Mouse (Mus musculus): ENCODE data around the gene Ehd4.

The Ehd4 gene

DNA sequence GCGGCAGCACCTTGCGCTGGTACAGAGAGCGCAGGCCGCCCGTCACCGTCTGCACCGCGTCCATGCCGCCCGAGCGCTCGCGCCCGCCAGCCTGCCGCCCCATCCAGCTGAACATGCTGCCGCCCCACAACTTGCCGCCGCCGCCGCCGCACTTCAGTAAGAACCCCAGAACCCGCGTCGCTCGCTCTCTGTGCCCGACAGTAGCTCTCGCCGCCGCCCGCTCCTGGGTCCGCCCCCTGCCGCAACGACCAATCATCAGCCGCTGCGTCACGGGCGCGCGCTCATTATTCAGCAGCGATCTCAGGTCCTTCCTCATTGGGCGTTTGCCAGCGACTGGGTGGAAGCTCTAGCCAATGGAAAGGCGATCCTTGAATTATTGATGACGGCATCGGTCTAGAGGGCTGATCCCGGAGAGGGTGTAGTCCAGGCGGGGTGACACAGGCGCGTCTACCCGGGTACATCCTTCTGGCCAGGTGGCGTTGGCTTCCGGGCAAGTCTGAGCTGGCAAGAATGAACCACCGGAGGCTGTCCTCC, at the start of gene Ehd4:
TSS of gene Ehd4 (minus strand) at position 246 of the 534 bp plus-strand sequence.
- peak; percentile 98 for DNase-seq (ENCODE audit: low spot score)

DNA sequence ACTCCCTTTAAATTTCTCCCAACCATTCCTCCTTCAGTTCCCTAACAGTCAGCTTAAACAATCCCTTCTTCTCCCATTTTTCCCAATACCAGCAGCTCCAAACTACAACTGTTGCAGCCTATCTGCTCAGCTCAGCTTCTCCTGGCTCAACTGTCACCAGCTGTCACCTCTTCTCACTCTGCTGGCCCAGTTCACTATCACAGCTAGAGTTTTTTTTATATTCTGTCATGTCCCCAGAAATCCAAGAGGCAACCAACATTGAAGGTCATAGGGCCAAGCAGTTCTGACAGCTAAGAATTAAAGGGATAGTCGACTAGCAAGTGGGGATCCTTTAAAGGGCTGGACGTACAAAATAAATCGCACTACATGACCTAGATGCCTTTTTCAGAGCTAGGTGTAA, 49.3 kb upstream of the Ehd4 start:
- no peak for DNase-seq (ENCODE audit: low spot score)

DNA sequence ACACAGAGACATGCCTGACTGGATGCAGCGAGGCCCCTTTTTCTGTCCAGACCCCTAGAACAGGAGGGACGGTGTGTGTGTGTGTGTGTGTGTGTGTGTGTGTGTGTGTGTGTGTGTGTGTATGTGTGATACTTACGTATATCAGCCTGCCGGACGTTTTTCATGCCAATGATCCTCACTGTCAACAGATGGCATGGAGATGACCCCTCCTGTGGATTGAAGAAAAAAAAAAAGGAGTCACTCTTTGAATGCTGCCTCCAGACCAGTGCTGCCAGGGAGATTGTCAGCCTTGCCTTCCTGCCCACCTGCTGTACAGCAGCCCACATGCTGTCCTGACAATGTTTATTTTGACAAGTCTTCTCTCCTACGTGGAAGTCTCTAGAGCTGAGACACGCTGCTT, 45.7 kb upstream of the Ehd4 start:
- no peak for DNase-seq (ENCODE audit: low spot score)

DNA sequence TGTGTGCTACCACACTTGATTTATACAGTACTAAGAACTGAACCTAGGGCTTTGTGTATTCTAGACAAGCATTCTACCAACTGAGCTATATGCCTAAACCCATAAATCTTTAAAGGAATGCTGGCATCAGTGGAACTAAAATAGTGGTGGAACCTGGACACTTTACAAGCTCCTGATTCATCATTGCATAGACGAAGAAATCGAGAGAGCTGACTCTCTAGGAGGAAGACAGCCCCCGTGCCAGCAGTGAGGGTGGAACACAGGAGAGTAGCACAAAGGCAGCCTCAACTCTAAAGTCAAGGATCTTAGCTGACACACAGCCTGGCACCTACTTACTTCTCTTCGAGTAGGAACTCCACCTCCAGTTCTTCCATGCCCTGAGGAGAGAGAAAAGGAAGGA, 33.8 kb upstream of the Ehd4 start:
- no peak for DNase-seq (ENCODE audit: low spot score)

DNA sequence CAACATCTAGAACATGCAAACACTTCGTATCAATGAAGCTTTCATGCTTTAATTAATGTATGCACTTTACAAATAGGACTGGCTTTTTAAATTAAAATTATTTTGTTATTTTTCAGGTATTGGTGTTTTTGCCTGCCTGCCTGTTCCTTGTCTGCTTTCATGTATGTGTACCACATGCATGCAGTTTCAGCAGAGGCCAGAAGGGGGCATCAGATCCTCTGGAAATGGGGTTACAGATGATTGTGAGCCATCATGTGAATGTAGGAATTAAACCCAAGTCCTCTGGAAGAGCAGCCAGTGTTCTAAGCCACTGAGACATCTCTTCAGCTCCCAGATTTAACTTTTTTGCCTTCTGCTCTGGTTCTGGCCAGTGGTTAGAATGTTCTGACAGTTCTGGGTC, 33.2 kb upstream of the Ehd4 start:
- no peak for DNase-seq (ENCODE audit: low spot score)

DNA sequence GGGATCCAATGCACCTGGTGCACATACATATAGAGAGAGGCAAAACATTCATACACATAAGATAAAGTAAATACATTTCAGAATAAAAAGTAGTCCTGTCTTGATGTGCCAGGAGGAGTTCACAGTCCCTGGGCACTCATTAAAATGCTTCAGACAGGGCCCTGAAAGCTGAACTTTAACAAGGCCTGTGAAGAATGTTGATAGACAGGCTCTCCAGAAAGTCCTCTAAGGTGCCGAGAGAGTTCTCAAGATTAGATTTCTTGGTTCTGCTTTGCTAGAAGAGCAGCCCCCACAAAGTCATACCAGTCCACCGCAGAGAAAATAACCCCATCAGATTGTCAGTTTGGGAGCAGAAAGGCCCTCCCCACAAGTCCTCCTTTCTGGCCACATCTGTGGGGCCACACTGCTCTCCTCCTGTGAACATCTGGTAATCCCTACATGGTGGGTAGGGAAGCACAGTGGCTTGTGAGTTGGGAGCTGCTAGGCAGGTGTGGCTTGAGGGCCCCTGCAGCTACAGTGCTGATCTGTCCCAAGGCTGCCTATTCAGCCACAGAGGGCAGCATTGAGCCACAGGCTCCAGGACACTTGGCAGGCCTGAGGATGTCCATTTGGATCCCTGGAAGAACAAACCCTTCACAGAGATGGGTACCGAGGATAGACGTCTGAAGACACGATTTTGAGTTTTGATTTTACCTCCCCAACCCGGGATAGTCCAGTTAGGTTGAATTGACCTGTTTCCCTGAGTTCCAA, 31.3 kb upstream of the Ehd4 start:
- DNase-seq (ENCODE audit: low spot score), result no peak

DNA sequence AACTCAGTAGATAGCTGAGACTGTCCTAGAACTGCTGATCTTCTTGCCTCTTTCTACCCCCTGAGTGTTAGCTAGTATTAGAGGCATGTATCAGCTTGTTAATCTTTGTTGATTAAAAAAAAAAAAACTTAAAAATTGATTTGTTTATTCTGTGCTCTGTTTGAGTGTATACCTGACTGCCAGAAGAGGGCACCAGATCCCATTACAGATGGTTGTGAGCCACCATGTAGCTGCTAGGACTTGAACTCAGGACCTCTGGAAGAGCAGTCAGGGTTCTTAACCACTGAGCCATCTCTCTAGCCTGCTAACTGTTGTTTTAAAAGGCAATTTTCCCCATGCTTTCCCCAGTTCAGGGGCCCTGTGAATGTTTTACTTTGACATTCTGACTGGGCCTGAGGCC, 24.5 kb upstream of the Ehd4 start:
- DNase-seq (ENCODE audit: low spot score), result no peak

DNA sequence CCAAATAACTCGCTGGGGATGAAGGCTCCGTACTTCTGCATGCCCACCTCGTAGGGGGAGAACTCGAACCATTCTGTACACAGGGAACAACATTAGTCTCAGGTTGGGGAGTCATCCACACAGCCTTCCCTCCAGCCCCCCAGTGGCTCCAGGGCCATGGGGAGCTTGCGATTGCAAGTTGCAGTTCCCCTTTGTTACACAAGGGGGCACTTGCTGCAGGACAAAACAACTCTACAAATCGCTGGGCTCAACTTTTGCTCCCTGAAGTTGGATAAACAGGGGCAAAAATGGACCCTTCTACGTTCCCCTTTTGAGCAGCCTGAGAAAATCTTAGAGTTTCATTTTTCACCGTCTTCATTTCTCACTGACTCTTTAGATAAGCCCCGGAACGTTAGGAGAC, 19.3 kb upstream of the Ehd4 start:
- peak; percentile 21 for DNase-seq (ENCODE audit: low spot score)

DNA sequence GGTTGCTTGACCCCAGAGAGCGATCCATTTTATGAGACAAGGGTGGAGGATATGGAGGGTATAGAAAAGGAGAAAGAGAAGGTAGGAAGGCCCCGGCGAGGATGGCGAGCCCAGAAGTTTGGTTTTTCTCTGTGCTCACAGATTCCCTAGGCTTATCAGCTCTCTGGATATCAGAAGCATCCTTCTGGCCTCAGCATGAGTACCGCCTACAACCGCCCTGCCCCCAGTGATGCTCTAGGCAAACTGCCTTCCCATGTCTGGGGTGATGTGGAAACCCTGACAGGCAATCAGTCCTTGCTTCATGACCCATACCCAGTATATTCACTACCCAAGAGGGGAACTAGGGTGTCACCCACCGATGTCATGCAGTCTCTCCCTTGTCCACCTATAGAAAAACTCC, 17.0 kb upstream of the Ehd4 start:
- DNase-seq (ENCODE audit: low spot score), result no peak

DNA sequence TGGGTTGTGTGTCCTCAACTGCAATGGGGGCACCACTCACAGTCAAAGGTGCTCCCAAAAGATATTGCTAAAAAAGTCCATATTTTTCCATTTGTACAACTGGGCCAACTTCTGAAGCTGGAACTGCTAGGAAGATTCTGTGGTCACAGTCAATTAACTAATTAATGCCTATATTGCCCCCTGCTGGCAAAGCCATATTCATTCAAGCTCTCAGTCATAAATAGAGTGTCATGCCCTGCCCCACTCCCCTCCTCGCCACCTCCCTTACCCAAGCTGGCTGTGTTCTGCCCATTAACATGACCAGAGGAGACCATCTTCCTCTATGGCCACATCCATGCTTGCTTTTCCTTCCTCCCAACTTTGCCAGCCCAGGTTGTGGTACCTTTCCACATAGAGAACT, 16.3 kb upstream of the Ehd4 start:
- peak; percentile 21 for DNase-seq (ENCODE audit: low spot score)

DNA sequence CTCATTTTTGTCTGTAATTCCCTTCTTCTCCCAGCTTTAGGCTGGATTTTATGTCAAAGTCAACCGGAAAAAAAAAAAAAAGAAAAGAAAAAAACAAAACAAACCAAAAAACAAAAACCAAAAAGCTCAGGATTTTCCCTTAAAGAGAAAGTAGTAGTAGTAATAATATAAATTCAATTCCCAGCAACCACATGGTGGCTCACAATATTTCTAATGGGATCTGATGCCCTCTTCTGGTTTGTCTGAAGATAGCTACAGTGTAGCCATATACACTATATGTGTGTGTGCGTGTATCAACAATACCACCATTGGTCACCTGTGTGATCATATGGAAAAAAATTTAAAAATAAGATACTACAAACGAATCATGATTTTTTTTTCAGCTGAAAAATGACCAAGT, 15.0 kb upstream of the Ehd4 start:
- no peak for DNase-seq (ENCODE audit: low spot score)

DNA sequence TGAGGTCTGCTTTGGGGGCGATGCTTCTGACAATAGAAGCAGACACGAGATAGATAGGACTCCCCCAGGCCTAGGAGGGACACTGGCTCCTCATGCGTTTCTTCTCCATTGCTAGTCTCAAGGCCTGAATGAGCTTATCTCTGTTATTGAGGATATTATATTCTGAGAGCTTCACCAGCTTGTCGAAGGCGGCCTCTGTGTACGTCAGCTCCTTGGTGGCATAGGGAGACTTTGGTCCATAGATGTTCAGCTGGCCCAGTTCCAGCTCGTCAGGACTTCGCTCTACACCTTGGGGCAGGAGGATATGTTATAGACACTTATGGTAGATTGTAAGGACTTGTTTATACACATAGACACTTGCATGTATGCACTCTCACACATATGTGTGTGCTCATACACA, 13.4 kb upstream of the Ehd4 start:
- no peak for DNase-seq (ENCODE audit: low spot score)

DNA sequence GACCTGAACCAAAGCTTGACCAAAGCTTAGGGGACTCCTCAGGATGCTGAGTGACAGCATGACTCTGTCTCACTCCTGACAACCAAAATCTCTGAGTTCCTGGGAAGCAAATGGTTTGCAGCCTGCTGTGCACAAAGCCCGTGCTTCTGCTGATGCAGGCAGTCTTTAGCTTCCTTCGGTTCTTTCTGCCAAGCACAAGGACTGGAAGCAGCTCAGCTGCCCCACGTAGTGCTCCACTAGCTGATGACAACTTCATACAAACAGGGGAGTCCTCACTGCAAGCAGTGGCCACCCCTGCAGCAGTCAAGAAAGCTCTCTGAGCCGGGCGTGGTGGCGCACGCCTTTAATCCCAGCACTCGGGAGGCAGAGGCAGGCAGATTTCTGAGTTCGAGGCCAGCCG, 11.1 kb upstream of the Ehd4 start:
- DNase-seq (ENCODE audit: low spot score), result no peak

DNA sequence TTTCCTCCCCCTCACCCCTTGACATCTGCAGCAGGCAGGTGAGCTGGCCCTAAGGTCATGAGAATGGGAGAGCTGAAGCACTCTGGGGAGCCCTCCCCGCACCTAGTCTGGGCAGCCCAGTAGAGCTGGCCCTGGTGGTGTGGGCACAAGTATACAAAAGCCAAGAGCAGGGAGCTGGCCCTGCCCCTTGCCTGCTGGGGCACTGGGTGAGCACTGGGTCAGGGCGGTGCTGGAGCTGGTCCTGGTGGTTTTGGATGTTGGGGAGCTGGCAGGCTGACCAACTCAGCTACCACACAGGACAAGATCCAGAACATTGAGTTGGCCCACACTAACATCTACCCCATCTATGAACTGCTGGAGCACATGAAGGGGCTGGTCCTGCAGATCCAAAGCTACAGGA, 5.0 kb upstream of the Ehd4 start:
- no peak for DNase-seq (ENCODE audit: low spot score)

DNA sequence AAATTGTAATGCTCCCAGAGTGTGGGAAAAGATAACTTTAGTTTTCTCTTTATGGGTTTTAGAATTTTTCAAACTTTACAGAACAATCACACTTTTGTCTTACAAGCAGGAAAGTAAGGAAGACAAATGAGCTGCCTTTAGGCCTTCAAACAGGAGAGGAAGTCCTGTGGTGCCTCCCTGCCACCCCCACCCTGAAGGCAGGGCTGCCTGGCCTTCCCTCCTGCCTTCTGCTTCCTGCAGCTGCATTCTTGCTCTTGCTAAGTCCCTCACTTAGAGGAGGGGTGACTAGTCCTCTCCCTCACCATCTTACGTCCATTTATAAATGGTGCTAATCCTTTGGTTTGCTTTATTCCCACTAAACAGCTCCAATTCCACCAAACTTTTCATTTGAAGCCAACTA, 4.4 kb upstream of the Ehd4 start:
- DNase-seq (ENCODE audit: low spot score), result no peak

DNA sequence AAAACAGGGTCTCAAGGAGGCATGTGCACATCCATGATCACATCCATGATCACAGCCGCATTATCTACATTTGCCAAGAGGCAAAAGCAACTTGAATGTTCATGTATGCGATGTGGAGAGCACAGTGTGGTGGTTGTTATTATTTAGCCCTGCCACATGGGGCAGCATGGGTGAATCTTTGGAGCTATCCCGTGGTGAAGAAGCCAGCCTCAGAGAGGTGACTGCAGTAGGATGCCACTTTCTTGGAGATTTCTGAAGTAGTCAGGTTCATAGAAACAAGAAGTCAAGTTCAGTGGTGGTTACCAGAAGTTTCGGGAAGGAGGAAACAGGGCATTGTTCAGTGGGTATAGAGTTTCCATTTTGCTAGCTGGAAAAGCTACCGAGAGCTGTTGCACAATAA, 3.6 kb upstream of the Ehd4 start:
- DNase-seq (ENCODE audit: low spot score), result no peak

DNA sequence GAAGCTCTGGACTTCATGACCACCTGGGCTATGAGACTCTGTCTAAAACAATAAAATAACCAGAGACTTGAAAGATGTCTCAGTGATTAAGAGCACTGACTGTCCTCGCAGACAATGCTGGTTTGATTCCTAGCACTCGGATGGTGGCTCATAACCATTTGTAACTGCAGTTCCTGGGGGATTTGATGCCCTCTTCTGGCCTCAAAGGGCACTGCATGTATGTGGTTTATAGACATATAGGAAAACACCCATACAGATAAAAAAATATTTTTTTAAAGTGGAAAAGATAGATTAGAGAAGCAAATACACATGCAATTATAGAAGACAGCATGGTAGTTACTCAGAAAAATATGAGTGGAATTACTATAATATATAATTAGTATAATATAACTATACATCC, 3.2 kb upstream of the Ehd4 start:
- no peak for DNase-seq (ENCODE audit: low spot score)

DNA sequence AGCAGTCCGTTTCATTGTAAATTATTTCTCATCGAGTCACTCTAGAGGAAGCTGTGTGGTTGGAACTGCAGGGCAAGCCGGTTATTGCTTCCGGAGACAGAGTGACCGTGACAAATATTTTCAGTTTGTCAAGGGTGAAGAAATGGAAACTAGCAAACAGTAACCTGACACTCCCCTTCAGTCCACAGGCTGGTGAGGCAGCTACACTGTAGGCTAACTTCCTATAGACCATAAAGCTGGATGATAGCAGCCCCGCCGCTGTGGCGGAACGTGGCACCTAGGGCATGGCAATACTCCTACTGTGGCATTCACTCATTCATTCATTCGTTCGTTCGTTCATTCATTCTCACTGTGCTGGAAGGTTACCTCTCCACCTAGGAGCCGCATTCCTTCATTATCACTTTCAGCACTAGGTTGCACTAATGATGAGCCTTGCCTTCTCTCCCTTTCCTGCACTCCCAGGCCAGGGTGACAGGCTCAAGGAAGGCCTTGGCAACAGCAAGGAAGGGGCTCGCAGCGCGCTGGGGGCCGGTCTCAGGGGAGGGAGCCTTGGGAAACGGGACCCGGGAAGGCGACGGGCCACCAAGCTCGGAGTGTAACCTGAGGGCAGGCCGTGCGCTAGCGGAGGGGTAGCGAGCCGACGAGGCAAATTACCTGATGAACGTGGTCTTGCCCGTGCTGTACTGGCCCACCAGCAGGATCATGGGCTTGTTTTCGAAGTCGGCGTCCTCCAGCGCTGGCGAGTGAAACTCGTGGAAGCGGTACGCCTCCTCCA, 633 bp downstream of the Ehd4 start:
- peak; percentile 9 for DNase-seq (ENCODE audit: low spot score)

DNA sequence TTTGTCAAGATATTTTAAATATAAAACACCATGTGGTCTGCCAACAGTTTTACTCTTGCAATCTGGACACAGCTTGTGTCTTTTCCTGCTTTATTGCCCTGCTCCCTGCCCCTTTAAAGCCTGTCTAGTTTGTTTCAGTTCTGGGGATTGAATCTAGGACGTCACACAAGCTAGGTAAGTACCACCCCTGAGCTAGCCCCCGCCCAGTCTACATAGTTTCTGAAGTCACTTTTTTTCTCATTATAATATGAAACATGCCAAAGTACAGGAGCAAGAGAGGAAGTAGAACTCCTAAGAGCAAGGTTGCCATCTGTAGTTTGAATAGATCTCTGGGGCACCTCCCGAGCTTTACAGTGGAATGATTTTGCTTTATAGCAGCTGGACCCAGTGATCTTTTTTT, 3.8 kb downstream of the Ehd4 start:
- no peak for DNase-seq (ENCODE audit: low spot score)

DNA sequence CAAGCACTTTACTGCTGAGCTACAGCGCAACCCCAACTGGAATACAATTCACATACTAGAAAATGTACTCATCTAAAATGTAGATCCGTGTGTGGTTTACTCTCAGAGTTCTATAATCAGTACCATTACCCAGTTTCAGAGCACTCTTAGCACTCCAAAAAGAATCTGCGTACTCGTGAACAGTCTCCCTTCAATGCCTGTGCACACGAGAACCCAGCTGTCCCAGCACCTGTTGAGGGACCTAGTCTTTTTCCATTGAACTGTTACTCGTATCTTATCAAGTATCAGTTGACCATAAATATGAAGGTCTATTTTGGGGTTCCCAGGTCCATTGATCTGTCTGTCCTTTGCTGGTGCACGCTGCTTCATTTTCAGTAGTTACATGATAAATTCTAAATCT, 4.8 kb downstream of the Ehd4 start:
- no peak for DNase-seq (ENCODE audit: low spot score)

DNA sequence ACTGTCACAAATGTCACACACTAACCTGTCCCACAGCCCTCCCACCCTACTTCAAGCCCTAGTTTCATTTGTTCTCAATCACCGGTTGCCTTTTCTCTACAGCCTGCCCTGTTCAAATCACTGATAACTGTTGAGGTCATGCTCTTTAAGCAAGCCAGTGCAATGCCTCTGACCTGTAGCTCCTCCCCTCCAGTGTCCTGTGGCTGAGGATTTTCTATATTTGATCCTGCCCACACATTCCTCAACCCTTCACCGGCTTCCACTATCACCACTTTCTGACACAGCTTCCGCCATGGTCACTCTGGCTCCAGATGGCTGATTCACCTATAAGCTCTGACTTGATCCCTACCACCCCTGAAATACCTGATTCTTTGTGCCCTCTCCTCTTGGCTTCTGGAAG, 6.4 kb downstream of the Ehd4 start:
- DNase-seq (ENCODE audit: low spot score), result no peak

DNA sequence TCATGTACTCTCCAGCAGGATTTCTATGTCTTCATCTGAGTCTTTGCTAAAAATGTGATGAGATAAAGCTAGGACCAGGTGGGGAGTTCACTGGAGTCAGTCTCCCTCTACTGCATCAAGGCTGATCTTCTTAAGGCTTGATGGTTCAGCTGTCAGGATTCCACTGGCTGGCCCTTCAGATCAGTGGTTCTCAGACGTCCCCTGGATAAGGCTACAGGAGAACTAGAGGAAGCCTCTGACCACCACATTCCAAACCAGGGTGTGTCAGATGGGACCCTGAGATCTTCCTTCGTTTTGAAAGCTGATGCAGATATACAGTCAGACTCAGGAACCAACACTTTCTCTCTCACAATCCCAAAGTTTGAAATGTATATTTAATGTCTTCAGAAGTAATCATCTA, 7.0 kb downstream of the Ehd4 start:
- DNase-seq (ENCODE audit: low spot score), result no peak

DNA sequence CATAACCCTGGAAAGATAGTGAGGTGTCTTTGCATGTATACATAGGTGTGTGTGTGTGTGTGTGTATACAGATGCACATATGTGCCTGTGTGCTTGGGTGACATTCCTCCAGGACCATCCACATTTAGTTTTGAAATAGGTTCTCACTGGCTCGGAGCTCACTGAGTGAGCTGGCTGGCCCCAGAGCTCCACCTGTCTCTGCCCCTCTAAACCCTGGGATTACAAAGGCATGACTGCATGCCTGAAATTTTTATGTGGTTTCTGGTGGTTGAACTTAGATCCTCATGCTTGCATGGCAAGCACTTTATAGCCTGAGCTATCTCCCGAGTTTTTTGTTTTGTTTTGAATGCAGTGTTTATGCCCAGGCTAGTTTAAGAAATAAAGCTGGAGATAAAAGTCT, 7.9 kb downstream of the Ehd4 start:
- DNase-seq (ENCODE audit: low spot score), result no peak

DNA sequence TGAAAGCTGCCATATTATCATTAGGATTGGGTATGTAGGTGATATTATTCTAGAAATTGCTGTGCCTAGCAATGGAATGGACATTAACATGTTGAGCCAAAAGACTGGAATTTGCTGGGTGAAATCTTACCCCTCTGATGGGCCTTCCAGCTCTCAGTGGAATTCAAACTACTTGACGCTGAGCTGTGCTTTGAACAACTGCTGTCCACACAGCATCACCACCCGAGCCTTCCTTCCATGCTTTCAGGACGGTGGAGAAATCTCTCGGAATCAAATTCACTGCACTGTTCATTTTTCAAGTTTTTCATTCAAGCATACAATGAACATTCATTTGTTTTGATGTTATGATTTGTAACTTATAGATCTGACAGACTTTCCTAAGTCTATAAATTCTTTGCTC, 10.0 kb downstream of the Ehd4 start:
- no peak for DNase-seq (ENCODE audit: low spot score)
